Mouse (Mus musculus) cortical plate, adult 2 months (tissue): ENCODE results near the gene Rrbp1.

ENCODE experiments used
- CTCF ChIP-seq: fragments of 200-500 bp; IDR thresholded peaks from 2 replicates; pipeline ENCODE4 v1.5.1; 2011; ENCODE audit warnings: mild to moderate bottlenecking, control low read depth, low read length; ENCODE audit not compliant: insufficient read depth; ENCODE audit errors: extremely low read depth
- POLR2A ChIP-seq: fragments of 200-500 bp; IDR thresholded peaks from 2 replicates; pipeline ENCODE4 v1.6.1; 2011; ENCODE audit warnings: mild to moderate bottlenecking, low read length, control low read depth; ENCODE audit not compliant: insufficient read depth; ENCODE audit errors: extremely low read depth

GRCm38 (mm10) chr2:143914221-143914620 is 96.8 kb downstream of the Rrbp1 start:
- TF ChIP-seq CTCF (no peak), POLR2A (no peak)
